Mouse (Mus musculus) granulocyte monocyte progenitor cell, adult 5-6 weeks (primary cell): ENCODE measurements at regions not wholly inside any gene's neighbourhood (a gene's known extent, or its start where the extent isn't known, plus 50 kb on each side); places are given as distances from the start of the nearest gene placed in this dataset.

Experiments used
- ATAC-seq: replicated peaks from 2 replicates; pipeline ENCODE4 v1.8.0; 2016; ENCODE audit warnings: mild to moderate bottlenecking, moderate TSS enrichment, inconsistent platforms; ENCODE audit not compliant: poor library complexity, severe bottlenecking

GRCm38 (mm10) chr13:70190978-70191377, 388.8 kb downstream of the Med10 start:
- ATAC-seq = no peak

GRCm38 (mm10) chr13:70192101-70193025, 390.2 kb downstream of the Med10 start:
- ATAC-seq = no peak

GRCm38 (mm10) chr13:70193270-70193669, 391.1 kb downstream of the Med10 start:
- ATAC-seq = no peak

GRCm38 (mm10) chr13:70195854-70196253, 393.7 kb downstream of the Med10 start:
- no peak for ATAC-seq

GRCm38 (mm10) chr13:70198638-70199037, 396.4 kb downstream of the Med10 start:
- no peak for ATAC-seq

GRCm38 (mm10) chr13:70199087-70199486, 396.9 kb downstream of the Med10 start:
- no peak for ATAC-seq

- no peak for ATAC-seq
Observed at GRCm38 (mm10) chr13:70205334-70205733, 403.1 kb downstream of the Med10 start.

GRCm38 (mm10) chr13:70210158-70210557, 408.0 kb downstream of the Med10 start:
- no peak for ATAC-seq

- ATAC-seq = no peak
Observed at GRCm38 (mm10) chr13:70213017-70213416, 410.8 kb downstream of the Med10 start.

GRCm38 (mm10) chr13:70213622-70214021, 411.4 kb downstream of the Med10 start:
- ATAC-seq = no peak

GRCm38 (mm10) chr13:70214022-70214654, 411.9 kb downstream of the Med10 start:
- ATAC-seq = no peak

- no peak for ATAC-seq
Observed at GRCm38 (mm10) chr13:70216134-70216533, 413.9 kb downstream of the Med10 start.

GRCm38 (mm10) chr13:70217429-70218133, 415.4 kb downstream of the Med10 start:
- no peak for ATAC-seq

- no peak for ATAC-seq
Observed at GRCm38 (mm10) chr13:70223485-70223884, 413.9 kb downstream of the Ice1 start.

GRCm38 (mm10) chr13:70227167-70227566, 410.3 kb downstream of the Ice1 start:
- no peak for ATAC-seq

GRCm38 (mm10) chr13:70233896-70234799, 403.3 kb downstream of the Ice1 start:
- ATAC-seq = peak; percentile 66

GRCm38 (mm10) chr13:70243598-70244157, 393.8 kb downstream of the Ice1 start:
- ATAC-seq = no peak

- ATAC-seq = no peak
Observed at GRCm38 (mm10) chr13:70260003-70260496, 377.4 kb downstream of the Ice1 start.

GRCm38 (mm10) chr13:70263654-70264053, 373.8 kb downstream of the Ice1 start:
- ATAC-seq = no peak
